Mouse (Mus musculus) yolk sac, embryonic 10.5 days (tissue): ENCODE data around the gene Hormad1.
A peak's percentile ranks its signal among the peaks of the same experiment; 100 is the strongest.
"Not testable (repeated sequence)": the region's sequence is repeated elsewhere in the genome, so short reads cannot be mapped to it uniquely, and the experiment has no call there.

Experiments used
- DNase-seq: peaks from one replicate; pipeline ENCODE4 v3.0.0-alpha.2; 2017; ENCODE audit warnings: low spot score

Gene Hormad1

DNA sequence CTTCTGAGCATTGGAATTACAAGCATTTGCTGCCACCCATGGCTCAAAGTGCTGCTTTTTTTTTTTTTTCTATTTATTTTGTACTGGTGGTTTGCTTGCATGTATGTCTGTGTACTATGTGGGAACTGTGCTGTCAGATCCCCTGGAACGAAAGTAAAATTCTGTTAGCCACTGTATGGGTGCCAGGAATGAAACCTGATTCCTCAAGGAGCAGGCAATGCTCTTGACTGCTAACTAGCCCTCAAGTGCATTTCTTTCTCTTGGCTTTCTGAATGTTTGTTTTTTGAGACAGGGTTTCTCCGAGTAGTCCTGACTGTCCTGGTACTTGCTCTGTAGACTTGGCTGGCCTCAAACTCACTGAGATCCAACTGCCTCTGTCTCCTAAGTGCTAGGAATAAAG lies 2.3 kb downstream of the Hormad1 start:
- no peak for DNase-seq

DNA sequence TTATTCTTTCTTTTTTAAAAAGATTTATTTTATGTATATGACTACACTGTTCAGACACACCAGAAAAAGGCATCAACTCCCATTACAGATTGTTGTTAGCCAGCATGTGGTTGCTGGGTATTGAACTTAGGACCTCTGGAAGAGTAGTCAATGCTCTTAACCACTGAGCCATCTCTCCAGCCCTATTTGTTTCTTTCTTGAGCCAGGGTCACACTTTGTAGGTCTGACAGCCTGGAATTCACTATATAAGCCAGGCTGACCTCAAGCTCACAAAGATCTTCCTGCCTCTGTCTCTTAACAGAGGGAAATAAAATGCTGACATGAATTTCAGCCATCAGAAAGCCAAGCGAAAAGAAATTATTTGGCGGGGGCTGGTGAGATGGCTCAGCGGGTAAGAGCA lies 10.1 kb downstream of the Hormad1 start:
- DNase-seq = no peak

DNA sequence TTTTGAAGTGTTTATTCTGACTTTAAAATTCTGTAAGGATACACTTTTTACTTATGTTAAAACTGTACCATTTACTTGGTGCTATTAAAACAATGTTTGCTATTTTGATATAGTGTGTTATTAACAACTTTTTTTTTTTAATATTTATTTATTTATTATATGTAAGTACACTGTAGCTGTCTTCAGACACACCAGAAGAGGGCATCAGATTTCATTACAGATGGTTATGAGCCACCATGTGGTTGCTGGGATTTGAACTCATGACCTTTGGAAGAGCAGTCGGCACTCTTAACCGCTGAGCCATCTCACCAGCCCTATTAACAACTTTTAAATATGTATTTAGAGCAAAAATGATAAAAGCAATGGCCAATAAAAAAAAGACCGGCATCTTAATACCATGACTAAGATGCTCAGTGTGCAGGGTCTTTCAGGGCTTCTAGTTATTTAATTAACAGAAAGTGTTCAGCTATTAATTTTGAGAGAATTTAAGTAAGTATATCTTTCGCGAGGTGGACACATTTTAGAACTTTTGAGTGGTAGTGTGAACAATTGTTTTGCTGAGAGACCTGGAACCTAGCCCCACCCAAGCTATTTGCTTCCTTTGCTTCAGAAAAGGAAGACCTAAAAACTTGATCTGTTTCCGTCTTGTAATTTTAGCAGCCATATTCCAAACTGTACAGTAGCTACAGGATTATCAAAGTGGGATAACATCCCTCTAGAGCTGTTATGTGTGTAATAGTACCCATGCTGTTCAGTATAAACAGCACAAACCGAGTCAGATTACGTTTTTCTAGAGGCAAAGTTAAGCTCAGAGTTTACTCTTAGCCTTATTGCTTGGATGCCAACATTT lies 28.5 kb downstream of the Hormad1 start:
- no peak for DNase-seq

DNA sequence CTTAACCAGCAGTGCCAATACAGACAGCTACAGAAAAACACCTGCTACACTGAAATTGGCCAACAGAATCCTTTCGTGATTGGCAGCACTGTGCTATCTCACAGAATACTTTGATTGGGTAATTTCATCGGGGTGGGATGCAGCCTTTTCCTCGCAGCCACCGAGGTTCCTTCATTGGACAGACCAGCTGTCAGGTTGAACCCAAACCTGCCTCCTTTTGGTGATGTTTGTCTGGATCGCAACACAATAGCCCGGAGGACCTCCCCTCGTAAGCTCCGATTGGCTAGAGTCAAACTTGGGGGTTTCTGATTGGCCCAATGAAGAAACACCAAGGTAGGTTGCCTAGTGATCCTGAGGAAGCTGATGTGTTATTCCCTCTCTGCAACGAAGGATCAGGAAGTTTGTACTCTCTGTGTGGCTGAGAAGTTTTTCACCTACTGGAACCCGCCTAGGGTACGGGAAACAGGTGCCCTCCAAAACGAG lies 29.2 kb downstream of the Hormad1 start, which contains the start of gene Golph3l:
Gene Golph3l (plus strand): TSS at position 331 of the 483 bp plus-strand sequence.
- DNase-seq = peak; percentile 95

DNA sequence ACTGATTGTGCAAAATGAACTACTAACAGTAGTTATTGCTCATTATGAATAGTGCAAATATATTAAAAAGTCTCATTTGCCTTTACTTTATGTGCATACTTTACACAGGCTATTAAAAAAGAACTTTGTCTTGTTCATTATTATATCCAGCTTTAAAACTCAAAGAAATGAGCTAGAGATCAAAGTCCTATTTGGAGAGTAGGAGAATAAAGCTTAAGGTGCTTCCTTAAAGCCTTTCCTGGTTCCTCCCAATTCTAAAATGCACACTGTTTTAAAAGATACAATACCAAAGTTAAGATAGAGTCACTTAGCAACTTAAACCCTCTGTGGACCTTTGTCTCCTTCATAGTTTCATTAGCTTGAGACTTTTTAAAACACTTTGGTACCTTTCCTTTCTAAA lies 39.3 kb downstream of the Hormad1 start:
- DNase-seq = no peak

DNA sequence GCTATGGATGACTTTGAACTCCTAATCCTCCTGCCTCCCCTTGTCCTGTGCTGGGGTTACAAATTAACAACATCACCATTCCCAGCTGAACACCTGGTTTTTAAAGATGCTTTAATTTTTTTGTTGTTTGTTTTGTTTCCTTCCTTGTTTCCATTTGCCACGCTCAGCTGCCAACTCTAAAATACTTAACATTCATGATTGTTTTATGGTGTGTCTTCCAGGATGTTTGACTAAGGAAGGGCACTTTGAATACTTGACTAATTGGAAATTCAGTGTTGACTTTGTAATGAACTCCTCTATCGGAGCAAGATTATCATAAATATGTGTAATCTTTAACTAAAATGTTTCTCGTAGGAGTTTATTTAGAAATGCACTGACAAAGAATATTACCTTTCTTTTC lies 41.8 kb downstream of the Hormad1 start:
- DNase-seq = no peak

DNA sequence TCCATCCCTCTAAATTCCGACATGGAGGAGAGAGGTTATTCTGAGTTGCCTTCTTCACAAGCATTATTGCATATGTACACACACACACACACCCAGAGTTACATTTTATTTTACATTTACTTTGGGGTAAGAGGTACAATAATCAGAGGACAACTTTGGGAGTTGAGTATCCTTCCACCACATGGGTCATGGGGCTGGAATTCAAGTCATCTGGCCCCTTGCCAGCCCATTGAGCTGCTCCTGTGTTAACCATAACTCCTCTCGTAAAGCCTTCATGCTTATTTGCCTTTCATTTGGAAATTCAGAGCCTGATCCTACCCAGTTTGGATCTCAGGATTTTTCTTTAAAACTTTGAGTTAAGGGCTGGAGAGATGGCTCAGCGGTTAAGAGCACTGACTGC lies 46.6 kb downstream of the Hormad1 start:
- no peak for DNase-seq

DNA sequence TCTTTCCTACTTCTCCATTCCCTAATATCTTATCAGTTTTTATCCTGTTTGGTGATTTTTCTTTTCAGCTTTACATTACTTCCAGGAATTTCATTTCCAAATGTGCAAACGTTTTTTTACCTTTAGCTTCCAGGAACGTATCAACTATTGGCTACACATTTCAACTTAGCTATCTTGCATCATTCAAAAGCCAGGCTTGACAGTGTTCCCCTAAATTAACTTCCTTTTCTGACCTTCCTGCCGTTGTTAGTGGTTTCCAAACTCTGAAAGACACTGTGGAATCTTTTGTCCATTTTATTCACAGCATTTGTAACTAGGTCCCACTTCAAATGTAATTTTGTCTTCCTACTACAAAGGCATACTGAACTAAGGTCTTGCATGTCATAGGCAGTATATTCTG lies 49.7 kb downstream of the Hormad1 start:
- no peak for DNase-seq

DNA sequence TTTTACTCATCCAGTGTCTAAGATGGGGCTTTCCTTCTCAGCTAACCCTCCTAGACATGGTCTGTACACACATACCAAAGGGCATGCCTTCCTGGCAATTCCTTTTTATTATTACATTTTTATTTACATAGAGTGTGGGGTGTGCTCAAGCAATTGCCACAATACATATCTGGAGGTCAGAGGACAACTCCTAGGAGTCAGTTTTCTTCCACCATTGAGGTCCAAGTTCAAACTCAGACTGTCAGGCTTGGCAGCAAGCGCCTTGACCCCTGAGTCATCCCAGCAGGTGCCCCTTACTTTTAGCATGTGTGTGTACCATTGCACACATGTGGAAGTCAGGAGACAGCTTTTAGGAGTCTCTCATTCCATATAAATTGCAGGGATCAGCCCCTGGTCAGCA lies 54.5 kb downstream of the Hormad1 start:
- DNase-seq = no peak

DNA sequence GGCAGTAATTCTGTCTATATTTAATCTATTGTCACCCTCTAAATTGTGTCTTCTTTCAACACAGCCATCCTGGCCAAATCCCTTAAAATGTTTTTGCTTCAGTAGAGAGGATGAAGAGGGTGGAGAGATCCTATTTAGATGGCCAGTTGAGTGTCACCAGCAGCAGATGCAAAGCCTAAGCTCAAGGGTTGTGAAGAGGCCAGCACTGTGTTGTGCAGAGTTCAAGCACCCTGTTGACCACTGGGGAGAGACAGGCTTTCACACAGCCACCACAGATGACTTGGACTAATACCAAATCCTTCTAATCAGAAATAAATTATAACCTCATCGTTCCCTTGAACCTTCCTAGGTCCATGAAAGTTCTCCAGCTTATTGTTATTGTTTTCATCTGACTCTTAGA lies 59.0 kb downstream of the Hormad1 start:
- no peak for DNase-seq

DNA sequence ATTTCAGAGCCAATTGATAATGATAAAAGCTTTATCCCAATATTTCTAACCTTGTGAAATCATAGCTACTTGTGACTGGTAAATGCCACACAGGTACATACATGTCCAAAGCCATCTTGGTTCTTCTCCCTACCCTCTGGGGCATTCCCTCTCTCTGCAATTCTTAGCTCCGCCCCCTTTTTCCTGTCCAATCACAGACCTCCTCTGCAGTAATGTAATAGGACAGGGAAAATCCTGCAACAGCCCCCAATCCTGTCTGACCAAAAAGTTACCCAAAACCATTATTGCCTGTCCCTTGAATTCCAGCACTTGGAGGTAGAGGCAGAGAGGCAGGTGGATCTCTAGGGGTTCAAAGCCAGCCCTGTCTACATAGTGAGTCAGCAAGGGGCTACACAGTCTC lies 61.8 kb downstream of the Hormad1 start:
- no peak for DNase-seq

DNA sequence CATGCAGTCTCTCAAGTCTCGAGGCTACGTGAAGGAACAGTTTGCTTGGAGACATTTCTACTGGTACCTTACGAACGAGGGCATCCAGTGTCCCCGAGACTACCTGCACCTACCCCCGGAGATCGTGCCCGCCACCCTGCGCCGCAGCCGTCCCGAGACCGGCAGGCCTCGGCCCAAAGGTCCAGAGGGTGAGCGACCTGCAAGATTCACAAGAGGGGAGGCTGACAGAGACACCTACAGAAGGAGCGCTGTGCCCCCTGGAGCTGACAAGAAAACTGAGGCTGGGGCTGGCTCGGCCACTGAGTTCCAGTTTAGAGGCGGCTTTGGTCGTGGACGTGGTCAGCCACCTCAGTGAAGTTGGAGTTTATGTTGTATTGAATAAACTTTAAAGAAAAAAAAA lies 62.9 kb downstream of the Hormad1 start:
- DNase-seq = not testable (repeated sequence)

DNA sequence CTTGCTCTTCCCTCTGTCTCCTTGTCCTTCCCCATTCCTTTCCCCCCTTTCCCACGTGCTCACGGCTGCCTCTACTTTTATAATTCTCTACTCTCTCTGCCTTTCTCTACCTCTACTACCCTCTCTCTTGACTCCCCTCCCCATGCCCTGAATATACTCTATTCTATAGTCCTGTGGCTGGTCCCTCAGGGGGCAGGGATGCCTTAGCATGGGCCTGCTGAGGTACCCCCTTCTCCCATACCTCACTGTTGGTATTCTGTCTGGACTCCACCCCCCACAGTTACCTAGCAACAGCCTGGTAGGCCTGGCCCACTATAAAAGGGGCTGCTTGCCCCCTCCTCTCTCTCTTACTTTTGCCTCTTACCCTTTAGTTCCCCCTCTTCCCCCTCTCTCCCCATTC lies 64.1 kb downstream of the Hormad1 start:
- DNase-seq = no peak

DNA sequence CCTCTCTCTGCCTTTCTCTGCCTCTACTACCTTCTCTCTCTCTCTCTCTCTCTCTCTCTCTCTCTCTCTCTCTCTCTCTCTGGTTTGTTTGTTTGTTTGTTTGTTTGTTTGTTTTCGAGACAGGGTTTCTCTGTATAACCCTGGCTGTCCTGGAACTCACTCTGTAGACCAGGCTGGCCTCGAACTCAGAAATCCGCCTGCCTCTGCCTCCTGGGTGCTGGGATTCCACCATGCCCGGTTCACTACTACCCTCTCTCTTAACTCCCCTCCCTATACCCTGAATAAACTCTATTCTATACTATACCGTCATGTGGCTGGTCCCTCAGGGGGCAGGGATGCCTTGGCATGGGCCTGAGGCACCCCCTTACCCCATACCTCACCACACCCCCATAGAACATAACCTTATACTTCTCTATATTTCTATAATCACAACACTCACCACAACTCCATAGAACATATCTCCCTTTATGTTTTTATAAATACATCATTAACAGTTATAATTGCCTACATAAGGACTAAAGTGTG lies 64.6 kb downstream of the Hormad1 start:
- DNase-seq = not testable (repeated sequence)

DNA sequence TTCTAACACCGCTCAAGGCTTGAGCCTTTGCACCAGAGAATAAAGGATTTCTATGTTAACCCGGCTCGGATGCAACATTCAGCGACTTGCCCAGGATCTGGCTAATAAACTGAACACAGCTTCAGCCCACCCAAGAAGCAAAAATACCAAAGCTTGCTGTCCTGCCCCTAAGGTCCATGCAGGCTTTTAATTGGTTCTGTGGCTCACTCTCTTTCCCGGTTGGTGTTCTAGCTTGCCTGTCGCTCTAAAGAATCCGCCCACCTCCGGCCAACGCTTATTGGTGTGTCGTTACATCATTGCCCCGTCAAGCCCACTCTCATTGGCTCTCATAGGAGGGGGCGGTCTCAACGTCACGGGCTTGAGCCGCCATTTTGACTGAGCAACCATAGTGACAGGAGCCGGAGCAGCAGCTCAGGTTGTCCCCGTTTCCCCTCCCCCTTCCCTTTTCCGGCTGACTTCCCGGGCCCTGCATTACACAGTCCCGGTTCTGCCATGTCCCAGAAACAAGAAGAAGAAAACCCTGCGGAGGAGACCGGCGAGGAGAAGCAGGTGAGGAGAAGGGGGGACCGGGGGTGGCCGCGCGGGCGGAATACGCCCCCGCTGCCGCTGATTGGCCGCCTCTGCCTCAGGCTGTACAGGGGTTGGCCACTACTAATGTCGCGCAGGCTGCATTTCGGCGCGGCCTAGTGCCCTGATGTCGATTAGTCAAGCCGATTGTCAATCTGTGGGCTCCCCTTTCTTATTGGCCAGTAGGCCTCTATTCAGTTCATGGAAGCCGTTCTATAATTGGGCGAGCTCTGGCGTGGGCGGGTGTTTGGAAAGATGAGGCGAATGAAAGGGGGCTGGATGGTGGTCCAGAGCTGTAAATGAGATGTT lies 65.4 kb downstream of the Hormad1 start, which contains the start of gene Ensa:
Gene Ensa (plus strand): TSS at position 366 of the 876 bp plus-strand sequence.
- peak; percentile 99 for DNase-seq

DNA sequence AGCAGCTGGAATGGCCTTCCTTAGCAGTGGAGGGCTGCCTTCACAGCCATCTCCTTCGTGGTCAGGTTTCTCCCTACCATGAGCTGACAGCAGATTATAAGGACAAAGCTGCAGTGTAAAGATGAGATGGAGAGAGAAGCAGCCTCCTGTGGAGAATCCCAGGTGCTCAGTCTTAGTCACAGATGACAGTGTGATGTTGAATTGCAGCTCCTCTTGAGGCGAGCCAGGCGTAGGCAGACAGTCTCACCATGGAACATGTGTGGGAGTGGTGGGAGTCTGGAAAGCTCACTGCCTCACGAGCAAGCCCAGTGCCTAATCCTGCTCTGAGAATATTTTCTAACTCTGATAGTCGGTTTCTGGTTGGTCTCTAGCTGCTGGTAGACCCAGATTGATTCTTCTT lies 68.3 kb downstream of the Hormad1 start:
- DNase-seq = no peak

DNA sequence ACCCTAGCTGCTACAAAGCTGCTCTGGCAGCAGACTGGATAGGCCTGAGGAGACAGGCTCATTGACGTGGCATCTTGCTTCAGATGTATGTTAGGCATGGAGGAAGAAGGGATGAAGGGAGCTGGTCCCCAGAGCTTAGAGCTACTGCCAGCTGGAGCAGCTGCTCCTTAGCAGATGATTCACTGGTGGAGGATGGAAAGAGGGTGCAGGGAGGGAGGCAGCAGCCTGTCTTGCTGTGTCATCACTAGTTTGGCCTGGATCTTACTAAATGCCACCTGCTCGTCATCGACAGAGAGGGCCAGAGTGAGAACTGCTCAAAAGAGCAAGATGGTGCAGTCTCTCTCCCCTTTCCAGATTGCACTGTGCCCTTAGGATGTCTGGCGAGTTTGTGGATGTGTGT lies 70.3 kb downstream of the Hormad1 start:
- no peak for DNase-seq

DNA sequence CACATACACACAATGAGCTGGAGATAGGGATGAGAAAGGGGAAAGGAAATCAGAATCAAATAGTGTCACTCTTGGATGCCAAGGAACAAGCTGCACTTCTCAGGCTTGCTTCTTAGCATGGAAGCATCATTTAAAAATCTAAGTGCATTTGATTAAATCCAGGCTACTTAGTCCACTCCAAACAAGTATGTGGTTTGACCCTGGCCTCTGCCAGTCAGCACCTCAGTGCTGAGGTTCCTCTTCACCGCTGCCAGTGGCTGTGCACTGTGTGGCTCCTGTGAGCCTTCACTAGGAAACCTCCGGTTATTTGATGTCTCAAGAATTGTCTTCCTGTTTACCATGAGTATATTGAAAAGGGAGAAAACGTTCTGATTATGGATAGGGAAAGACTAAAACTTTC lies 71.4 kb downstream of the Hormad1 start:
- no peak for DNase-seq

DNA sequence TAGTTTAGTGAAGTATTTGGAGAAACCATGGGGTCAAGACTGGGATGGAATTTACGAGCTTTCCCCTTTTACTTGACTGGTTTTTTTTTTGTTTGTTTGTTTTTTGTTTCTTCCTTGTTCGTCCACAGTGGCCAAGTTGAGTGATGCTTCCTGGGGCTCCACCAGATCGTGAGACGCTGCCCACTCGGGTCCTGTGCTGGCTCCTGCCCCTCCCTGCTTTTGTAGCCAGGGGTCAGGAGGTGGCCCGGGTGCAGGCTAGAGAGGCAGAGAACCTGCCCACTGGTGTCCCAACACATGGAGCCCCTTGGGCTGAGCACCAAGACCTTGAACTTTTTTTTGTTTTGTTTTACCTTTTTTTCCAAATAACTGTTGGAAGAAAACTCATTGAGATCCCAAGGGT lies 71.8 kb downstream of the Hormad1 start:
- no peak for DNase-seq

DNA sequence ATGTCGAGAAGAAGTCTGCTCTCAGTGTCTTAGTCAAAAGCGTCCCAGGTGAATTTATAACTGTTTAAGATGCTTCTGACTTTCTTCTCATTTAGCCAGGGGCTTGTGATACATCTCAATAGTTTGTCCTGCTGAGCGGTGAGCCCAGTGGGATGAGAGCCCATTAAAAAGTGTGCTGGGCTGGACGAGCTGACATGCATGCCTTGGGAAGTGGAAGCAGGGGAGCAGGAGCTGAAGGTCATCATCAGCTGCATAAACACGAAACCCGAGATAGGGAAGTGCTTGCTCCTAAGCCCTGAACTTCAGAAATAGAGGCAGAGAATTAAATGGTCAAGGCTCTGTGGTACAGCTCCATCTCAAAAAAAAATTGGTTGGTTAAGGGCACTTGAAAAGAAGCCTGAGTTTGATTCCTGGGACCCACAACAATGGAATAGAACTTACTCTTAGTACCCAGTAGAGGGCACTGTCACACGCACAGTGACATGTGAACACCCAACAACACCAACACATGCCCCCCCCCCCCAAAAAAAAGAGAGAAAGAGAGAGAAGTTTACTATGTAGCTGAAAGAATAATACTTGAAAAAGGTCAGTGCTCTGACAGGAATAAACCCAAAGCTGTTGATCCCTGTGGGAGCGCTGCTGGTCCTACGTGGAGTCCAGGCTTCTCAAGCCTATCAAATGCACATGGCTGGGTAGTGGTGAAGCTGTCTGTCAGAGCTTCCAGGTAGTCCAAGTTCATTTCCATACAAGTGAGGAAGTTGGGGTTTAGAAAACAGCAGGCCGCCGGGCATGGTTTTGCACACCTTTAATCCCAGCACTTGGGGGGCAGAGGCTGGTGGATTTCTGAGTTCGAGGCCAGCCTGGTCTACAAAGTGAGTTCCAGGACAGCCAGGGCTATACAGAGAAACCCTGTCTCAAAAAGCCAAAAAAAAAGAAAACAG lies 73.4 kb downstream of the Hormad1 start:
- DNase-seq = no peak

DNA sequence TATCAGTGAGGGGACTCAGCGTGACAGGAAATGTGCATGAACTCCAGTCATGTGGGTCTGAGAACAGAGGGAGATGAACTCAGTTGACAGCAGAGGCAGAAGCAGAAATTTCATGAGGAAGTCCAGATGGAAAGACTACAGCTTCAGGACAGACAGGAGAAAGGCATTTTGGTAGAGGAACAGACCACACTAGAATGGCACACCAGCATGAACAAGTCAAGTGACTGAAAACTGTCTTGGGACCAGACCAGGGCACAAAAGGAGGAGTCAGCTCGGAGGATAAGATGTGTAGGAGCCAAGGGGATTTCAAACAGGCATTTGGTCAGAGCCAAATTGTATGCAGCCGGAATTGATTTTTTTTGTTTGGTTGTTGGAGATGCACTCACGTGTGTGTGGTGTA lies 76.2 kb downstream of the Hormad1 start:
- no peak for DNase-seq

DNA sequence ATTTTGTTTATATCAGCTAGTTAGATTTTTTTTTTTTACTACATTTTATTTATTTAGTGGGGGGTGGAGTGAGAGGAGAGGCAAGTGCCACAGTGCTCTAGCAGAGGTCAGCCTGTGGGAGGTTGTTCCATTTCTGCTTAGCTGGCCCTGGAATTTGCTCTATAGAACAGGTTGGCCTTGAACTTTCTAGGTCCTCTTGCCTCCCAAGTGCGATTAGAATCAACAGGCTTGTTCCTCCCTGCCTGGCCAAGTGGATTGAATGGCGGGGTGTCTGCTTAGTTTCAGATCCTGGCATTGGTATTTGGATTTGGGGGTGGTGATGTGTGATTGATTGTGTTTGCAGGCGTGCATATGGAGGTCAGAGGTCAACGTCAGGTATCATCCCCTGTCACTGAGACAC lies 76.6 kb downstream of the Hormad1 start:
- no peak for DNase-seq
